Mouse (Mus musculus): ENCODE results near the gene Gm42715.

GRCm38 (mm10) chr7:127491846-127492245 lies 27.5 kb upstream of the Gm42715 start:
- TF ChIP-seq POLR2A (IDR thresholded peaks at IDR 0.05; ENCODE audit: borderline replicate concordance, control insufficient read depth, low read depth, low read length) (no peak), CTCF (IDR thresholded peaks at IDR 0.05; ENCODE audit: control insufficient read depth, insufficient read depth, low read length) (no peak)

Measured in bone marrow, adult 2 months (tissue).